Mouse (Mus musculus): ENCODE measurements around the gene Hnrnph1. TPM values are rescaled to one million over a fixed set of nuclear protein-coding genes. Genes with fewer than 3 reads are reported as not detected.
A peak's percentile ranks its signal among the peaks of the same experiment; 100 is the strongest.

Gene Hnrnph1
- total RNA-seq, 2 experiments from 2014 or later, result 281 to 308 TPM

DNA sequence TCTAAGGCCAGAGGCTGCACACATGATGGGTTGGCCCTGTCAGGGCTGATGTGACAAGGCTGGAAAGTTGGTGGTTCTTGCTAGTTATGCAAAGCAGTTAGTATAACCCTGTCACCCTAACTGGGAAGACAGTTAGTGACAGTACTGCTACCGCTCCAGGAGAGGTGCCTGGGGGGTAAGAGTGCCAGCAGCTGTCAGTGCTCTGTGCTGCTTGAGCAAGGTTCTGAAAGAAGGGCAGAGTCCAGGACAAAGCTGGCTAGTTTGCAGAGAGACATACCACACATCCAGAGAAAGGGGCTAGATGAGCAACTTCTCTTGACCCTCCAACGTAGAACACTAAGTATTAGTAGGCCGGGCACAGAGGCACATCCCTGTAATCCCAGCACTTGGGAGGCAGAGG is 25.7 kb downstream of the Hnrnph1 start:
- no peak for DNase-seq (ENCODE audit: low spot score in 2 of 2)

DNA sequence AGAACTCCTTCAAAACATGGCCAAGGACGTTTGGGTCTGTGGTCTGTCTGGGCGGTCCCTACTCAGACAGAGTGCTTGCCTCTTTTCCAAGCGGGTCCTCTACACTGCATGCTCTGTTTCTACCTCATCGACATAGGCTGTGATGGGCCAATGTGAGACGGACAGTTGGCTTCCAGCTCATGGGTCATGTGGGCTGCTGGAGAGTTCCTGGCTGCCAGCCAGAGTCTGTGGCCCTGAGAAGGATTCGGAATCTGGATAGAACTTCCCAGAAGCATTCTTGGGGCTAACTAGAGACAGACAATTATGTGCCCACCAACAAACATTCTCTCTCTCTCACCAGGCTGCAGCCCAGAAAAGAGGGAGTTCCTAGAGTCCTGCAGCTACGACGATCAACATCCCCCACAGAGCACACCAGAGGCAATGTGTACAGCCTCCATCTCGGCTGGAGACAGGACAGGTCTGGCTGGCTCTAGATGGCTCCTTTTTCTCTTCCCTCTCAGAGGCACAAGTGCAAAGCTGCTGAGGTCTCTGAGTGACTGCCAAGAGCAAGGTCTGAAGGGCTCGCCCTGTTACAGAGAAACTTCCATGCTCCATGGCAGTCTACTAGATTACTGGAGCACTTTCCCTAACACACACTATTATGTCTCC is 26.7 kb downstream of the Hnrnph1 start:
- DNase-seq (ENCODE audit: low spot score in 2 of 2), result peak; percentile 56 to 61

DNA sequence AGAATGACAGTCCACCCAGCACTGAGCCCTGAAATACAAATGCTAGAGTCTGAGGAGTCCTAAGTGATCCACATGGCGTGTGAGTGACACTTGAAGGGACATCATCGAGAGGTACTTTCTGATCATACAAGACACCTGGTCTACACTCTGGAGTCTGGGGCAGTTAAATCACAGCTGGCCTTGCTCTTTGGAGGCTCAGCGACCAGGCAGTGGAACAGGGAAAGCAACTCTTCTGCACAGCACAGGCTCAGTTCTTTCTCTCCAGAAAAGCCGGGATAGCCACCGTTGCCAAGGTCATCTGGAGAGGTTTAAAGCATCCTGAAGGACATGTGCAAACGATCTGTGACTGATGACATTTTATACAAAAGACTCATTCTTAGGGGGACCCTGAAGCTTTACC is 30.4 kb downstream of the Hnrnph1 start:
- no peak for DNase-seq (ENCODE audit: low spot score in 2 of 2)

DNA sequence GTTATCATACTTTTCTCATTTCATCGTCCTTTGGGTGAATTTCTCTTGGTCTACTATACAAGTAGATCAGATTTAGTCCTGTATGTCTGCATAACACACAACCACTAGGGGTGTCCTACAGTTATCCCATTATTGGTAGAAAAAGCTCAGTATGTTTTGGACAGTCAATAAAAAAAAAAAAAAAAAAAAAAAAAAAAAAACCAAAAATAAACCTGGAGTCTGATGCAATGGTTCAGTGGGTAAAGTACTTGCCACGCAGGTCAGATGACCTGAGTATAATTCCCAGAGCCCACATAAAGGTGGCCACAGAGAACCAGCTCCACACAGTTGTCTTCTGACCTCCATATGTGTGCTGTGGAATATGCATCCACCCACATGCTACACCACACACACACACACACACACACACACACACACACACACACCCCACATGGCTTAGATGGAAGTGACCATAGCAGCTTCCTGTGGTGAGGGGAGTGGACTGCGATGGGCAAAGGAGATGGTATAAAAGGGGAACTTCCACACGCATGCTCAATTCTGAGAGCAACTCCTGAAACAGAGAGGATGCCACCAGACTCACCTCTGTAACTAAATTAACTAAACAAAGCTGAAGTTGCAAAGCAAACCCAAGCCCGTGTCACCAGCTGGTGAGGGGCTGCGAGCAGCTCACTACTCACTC is 38.9 kb downstream of the Hnrnph1 start:
- DNase-seq (ENCODE audit: low spot score in 2 of 2), result no peak

DNA sequence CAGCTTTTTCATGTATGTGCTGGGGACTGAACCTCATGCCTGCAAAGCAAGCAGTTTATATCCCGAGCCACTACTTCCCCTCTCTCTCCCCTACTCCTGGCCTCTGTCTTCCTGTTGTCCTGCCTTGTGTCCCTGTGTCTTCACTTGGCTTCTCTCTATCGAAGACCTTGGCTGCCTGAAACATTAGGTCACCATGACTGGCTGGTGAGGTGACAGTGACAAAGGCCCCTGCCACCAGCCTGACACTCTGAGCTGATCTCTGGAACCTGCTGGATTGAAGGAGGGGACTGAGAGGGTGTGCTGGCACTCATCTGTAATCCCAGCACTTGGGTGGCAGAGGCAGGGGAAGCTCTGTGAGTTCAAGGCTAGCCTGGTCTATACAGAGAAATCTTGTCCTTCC is 41.1 kb downstream of the Hnrnph1 start:
- DNase-seq (ENCODE audit: low spot score in 2 of 2), result no peak

DNA sequence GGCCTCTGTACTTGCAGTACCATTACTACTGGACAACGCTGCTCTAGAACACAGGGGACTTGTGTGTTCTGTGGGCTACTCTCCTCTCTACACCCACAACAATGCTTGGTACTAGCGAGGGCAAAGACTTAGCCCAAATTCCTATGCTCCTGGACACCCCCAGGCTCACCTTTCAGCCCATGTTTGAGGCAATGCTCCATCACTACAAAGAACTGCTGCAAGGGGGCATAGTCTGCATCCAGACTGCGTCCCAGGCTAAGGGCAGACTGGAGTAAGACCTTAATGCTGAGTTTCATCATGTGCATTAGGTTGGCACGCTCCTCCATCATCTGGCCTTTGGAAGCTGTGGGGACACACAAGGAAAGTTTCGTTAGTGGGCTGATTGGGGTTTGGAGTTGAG is 44.7 kb downstream of the Hnrnph1 start:
- DNase-seq (ENCODE audit: low spot score in 2 of 2), result no peak

DNA sequence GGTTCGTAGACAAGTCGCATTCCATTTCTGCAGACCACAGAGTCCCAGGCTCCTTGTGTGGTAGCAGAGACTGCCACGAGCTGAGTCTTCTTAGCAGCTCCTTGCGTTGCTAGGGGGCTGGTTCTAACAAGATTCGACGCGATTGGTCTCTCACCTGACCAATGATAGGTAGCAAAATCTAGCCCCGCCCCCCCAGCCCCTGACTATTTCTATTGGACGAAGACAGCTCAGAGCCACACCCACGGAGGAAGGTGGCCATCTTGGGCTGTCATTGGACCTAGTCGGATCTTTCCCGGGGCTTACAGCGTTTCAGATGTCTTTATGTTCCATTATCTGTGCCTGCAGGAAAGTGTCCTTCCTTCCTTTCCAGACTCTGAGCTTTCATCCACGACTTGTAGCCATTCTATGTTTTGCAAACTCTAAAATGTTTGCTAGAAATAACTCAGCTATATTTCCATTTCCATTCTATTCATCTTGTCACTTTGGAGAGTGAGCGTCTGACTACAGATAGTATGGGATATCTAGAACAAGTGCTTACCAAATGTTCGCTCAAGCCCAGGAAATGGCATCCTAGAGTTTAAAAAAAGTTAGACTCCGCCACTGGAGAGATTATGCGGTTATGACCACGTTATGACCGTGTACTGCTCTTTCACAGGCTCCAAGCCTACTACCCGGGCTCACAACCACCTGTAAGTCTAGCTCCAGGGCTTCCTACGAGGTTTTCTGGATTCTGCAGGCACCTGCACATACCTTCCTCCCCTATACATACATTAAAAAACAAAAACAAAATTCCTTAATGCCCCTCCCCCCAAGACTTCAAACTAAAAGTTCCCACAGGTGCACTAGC is 45.4 kb downstream of the Hnrnph1 start:
- DNase-seq (ENCODE audit: low spot score in 2 of 2), result peak in 1 of 2 experiments; percentile 35

DNA sequence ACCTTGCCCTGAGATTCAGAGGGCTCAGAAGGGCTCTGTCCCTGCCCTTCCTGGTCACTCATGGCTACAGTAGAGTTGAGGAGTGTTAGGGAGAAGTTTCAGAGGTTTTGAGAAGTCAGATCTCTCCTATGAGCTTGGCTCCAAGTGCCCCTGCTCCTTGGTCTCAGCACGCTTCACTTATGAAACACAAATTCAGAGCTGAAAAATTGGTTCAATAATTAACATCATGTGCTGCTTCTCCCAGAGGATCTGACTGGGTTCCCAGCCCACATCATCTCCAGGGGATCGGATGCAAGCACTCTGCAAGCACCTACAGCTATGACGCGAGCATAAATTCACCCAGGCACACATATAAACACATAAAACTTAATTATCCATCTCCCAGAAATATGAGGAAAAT is 49.3 kb downstream of the Hnrnph1 start:
- DNase-seq (ENCODE audit: low spot score in 2 of 2), result no peak

DNA sequence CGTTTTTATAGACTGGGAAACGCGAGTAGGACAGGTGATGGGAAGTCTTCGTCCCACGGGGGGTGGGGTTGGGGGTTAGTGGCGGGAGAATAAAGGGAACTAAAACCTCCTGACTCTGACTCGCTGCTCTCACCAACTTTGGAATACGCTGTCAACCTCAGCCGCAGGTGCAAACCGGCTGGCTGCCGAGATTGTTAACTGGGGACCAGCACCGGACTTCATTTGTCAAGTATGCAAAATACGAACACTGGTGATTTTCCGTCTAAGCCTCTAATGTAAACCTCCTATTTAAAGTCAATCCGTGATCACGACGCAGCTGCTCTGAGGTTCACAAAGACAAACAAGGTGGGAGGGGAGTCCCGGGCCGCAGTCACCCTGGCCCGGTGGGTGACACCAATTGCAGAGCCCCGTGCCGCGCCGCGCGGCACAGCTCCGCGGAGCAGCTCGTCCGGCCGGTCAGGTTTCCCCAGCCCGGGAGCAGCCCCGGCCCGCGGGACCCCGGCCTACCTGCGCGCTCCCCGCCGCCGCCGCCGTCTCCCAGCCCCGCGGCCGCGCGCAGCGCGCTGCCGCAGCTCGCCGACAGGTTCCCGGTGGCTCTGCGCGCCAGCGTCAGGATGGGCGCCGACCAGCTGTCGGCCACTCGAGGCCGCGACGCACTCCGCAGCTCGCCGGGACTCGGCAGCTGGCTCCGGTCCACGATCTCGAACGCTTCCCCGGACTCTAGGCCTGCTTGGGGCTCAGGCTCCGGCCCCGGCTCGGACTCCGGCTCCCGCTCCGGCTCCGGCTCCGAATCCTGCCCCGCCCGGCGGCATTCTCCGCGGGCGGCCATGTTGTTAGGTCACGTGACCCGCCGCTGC is 53.7 kb downstream of the Hnrnph1 start, which contains the start of gene Rufy1:
Gene Rufy1, minus strand, starts transcription at position 849 of the 857 bp plus-strand sequence.
- peak; percentile 85 for DNase-seq (ENCODE audit: low spot score in 2 of 2)

DNA sequence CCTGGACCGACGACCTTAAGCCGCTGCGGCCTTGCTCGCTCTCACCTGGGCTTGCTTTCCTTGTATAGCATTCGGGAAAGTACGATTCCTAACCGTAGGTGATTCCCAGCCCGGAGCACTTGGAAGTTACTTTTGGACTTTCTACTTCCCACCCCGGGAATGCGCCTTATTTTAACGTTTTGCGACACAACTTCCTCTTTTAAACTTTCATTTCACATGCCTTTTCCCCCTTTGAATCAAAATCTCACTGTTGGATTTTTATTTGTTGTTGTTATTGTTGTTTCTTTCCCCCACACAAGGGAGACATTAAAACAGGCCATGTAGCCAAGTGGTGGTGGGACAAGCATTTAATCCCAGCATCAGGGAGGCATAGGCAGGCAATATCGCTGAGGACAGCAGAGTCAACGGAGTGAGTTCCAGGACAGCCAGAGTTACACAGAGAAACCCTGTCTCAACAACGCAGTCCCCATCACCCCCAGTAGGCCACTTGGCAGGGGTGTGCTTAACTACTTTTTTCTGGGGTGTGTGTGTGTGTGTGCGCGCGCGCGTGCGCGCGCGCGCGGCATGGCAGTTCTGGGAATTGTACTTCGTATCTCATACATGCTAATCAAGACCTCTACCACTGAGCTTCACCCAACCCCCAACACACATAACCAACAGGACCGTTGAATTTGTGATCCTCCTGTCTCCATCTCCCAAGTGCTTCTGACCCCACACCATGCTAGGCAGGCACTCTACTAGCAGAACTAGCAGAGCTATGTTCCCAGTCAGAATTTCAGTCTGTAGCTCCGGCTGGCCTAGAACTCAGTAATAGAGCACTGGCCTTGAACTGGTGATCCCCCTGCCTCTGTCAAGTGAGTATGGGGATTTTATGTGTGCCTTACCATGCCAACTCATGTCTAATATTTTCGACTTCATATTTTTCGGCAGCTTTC is 54.6 kb downstream of the Hnrnph1 start:
- DNase-seq (ENCODE audit: low spot score in 2 of 2), result peak in 1 of 2 experiments; percentile 25

DNA sequence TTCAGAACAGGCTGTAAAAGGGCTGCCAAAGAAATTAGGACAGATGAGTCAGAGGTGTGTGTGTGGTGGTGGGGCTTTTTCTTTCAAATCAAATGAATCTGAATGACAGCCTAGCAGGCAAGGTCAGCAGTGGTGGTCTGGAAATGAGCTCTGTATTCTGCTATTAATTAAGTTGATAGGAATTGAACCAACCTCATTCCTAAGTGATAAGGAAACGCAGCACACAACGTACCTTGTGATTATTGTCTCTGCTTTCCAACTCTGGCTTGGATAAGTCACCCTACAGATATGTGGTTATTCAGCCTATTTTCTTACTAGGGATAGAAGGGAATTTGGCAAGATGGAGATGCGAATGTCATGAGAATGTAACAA is 55.3 kb downstream of the Hnrnph1 start:
- no peak for DNase-seq (ENCODE audit: low spot score in 2 of 2)

DNA sequence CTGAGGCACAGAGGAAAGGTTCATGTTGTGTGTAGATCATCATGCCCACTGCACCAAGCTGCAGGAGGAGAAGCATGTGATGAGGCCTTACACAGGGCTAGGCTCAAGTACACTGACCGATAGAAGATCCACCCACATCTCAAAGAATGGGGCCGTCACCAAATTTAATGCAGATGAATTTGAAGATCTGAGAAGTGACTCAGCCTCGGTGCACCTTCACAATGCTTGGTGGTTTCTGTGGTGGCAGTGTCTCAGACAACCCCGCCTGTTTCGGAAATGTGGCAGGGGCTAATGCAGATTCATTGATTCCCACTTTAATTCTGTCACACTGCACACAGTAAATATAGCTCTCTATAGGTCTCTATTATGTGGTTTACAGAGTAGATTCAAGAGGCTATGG is 56.1 kb downstream of the Hnrnph1 start:
- no peak for DNase-seq (ENCODE audit: low spot score in 2 of 2)

Small RNA genes within 50 kb of the gene (microRNA-seq; reads per million reads assigned to microRNA genes)
- 0 reads per million in 2 experiments for gene Mir804 (ENCODE audit: borderline number of aligned reads in 2 of 2)

Other genes with a start within 250 kb of the Hnrnph1 start
- 100 to 1,000 TPM; 121 to 127 TPM for gene Tbc1d9b, start 245.6 kb upstream of the Hnrnph1 start, total RNA-seq (2021)
- gene Mrnip, start 202.5 kb upstream of the Hnrnph1 start, total RNA-seq (2021), result 1 to 10 TPM; 4.4 to 5.3 TPM
- 100 to 1,000 TPM; 715 to 956 TPM for gene Sqstm1, start 166.2 kb upstream of the Hnrnph1 start, total RNA-seq (2021)
- 100 to 1,000 TPM in 1 of 2 experiments, 10 to 100 TPM in 1; 89.3 to 110 TPM for gene Mgat4b, start 166.1 kb upstream of the Hnrnph1 start, total RNA-seq (2021)
- 10 to 100 TPM; 15.2 to 46.9 TPM for gene Ltc4s, start 138.4 kb upstream of the Hnrnph1 start, total RNA-seq (2021)
- gene Maml1, start 84.7 kb upstream of the Hnrnph1 start, total RNA-seq (2021), result 10 to 100 TPM; 18.0 to 23.1 TPM
- 100 to 1,000 TPM; 431 to 540 TPM for gene Canx, start 51.3 kb upstream of the Hnrnph1 start, total RNA-seq (2021)
- not detected for gene Cby3, start 22.5 kb upstream of the Hnrnph1 start, total RNA-seq (2021)
- gene Rufy1, start 54.1 kb downstream of the Hnrnph1 start, total RNA-seq (2021), result 10 to 100 TPM; 34.5 to 39.4 TPM
- 1 to 10 TPM; 3.2 to 9.9 TPM for gene Adamts2, start 225.1 kb downstream of the Hnrnph1 start, total RNA-seq (2021)